Mouse (Mus musculus) C3H10T1/2 (cell line): ENCODE measurements around the gene Phf13. TPM values are rescaled to one million over a fixed set of nuclear protein-coding genes. Genes with fewer than 3 reads are reported as not detected.

Experiments
- polyA plus RNA-seq, 2 experiments: library from polyadenylated mRNA; unstranded; fragments of >200 nt; fragmentation: generic; extraction: Trizol; gene quantifications; one replicate each; pipeline ENCODE4 v1.2.1; 2012; ENCODE audit warnings: missing spikeins in 2 of 2

The Phf13 gene
- 10 to 100 TPM in 1 of 2 experiments, 1 to 10 TPM in 1; 5.6 to 19.0 TPM for polyA plus RNA-seq

GRCm38 (mm10) chr4:151996173-151996950, at the start of gene Phf13:
TSS of gene Phf13 (minus strand) at chr4:151996258.

DNA sequence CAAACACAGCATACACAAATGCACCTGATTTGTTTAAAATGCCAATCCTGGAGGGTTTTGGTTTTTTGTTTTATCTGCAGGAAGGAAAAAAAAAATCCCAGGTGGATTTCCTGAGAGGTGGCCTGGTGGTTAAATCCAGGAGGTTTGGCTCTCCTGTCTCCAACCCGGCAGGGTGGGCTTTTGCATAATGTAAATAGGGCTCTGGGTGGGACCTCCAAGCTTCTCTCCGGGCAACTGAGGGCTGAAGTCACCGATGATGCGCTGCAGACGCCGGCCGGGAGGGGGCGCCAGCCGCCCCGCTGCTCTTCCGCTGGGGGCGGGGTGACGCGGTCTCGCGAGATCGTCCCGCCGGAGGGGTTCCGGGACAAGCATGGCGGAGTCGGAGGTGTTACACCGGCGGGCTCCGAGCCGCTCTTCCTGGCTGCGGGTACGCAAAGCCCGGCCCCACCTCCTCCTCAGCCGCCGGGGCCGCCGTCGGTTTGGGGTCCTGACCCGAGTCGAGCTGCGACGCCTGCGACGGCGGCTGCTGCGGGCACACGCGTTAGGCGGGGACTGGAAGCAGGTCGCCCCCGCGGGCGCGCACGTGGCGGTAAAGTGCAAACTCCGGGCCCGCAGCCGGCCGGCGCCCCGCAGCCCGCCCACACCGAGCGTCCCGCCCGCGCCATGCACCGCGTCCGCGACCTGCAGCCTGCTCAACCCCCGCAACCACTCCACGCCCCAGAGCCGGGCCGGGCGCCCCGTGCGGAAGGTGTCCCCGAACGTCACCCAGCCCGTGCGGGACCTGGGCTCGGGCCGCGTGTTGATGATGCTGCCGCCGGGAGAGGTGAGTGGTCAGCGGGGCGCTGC, 43.1 kb upstream of the Phf13 start, which contains the start of gene Nol9:
Gene Nol9, plus strand, starts transcription at position 337 of the 846 bp plus-strand sequence.

DNA sequence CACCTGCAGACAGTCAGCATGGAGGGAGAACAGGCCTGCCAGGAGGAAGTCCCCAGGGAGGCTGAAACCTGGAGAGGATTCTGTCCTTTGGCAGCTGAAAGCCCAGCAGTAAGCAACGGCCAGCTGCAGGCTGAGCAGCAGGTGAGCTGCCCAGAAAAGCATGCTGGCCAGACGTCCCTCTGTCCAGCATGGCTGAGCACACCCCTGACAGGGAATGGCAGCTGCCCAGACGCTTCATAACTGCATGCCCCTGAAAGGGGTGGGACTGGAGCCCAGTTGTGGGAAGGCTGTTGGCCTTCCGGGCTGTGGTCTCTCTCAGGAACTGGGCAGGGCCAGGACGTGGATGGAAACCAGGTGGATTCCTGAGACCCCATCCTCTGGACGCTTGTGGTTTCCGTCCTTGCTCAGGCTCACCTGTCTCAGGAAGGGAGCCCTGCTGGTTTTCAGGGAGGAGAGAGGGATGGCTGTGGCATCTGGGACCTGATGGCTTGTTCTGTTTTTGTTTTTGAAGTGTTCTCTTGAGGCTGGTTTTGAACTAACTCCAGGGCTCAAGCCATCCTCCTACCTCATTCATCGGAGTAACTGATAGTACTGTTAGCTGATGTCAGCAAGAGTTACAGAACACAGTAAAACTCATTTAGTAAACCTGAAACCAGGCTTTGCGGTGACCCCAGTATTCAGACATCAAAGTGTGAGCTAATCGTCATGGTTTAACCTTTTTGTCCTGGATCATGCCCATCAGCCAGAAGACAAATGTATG, 42.3 kb upstream of the Phf13 start, which contains the start of gene Tas1r1:
Gene Tas1r1, minus strand, starts transcription at position 344 of the 760 bp plus-strand sequence.

GRCm38 (mm10) chr4:152027524-152027923, 31.5 kb upstream of the Phf13 start, which contains the start of gene Zbtb48:
TSS of gene Zbtb48 (minus strand) at chr4:152027671.

DNA sequence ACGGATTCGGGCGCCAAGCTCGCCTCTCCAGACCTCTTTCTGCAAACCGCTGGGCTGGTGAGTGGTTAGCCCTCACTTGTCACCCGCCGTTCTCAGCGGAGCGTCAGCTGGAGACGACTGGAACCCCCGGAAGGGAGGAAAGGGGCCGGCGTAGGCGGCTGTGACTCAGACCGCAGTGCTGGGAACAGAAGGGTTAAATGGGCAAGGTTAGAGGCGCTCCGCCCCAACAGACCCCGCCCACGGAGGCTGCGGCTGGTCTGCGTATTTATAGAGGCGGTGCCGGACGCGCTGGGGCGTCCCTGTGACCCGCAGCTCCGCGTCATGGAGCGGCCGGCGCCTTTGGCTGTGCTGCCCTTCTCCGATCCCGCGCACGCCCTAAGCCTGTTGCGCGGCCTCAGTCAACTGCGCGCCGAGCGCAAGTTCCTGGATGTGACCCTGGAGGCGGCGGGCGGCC, 12.6 kb upstream of the Phf13 start, which contains the start of gene Klhl21:
Gene Klhl21, plus strand, starts transcription at position 182 of the 454 bp plus-strand sequence.

DNA sequence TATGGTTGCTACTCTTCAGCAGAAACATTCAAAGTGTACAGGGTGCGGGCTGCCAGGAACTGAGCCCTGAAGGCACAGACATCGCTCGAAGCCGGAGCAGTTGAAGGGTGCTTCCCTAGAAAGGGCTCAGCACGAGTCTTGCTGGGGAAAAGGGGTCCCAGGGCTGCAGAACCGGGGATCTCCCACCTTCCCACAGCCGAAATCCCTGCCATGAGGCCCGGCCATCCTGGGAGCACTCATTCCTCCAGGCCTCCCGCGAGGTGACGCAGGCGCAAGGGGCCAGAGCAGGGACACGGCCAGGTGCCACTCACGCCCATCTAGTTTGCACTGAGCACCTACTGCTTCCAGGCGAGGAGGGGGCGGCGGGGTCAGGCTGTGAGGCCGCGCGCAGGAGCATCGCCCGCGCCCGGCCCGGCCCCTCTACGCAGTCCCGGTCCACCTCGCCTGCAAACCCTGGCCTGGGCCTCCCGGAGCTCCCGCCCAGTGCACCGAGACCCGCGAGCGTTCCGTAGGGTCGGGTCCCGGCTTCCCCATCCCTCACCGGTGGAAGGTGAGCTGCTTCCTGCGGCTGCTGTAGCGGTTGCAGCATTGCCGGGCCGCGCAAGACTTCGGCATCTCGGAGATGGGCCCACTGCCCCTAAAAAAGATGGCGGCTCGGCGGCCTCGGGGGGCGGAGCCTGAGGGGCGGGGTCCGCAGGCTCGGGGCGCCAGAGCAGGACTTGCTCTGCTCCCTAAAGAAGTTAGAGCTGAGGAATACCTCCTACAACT, 7.5 kb downstream of the Phf13 start, which contains the start of gene Thap3:
Gene Thap3, minus strand, starts transcription at position 656 of the 768 bp plus-strand sequence.

Other genes with a start within 250 kb of the Phf13 start
- gene Camta1, start 134.4 kb downstream of the Phf13 start, polyA plus RNA-seq, result 10 to 100 TPM; 31.9 to 35.1 TPM
- 10 to 100 TPM; 30.3 to 36.1 TPM for gene Dnajc11, start 62.6 kb downstream of the Phf13 start, polyA plus RNA-seq
- gene Thap3, start 7.3 kb downstream of the Phf13 start, polyA plus RNA-seq, result 10 to 100 TPM; 25.3 to 55.1 TPM
- 1 to 10 TPM; 4.6 to 7.4 TPM for gene Klhl21, start 12.5 kb upstream of the Phf13 start, polyA plus RNA-seq
- gene Zbtb48, start 31.4 kb upstream of the Phf13 start, polyA plus RNA-seq, result 1 to 10 TPM; 4.5 to 8.4 TPM
- under 1 TPM; 0.06 to 0.44 TPM for gene Tas1r1, start 42.3 kb upstream of the Phf13 start, polyA plus RNA-seq
- 10 to 100 TPM; 10.1 to 10.4 TPM for gene Nol9, start 43.1 kb upstream of the Phf13 start, polyA plus RNA-seq
- 10 to 100 TPM in 1 of 2 experiments, 1 to 10 TPM in 1; 3.5 to 37.6 TPM for gene Plekhg5, start 76.2 kb upstream of the Phf13 start, polyA plus RNA-seq
- 1 to 10 TPM in 1 of 2 experiments, under 1 TPM in 1; 0.04 to 8.1 TPM for gene Tnfrsf25, start 119.7 kb upstream of the Phf13 start, polyA plus RNA-seq
- gene Espn, start 156.1 kb upstream of the Phf13 start, polyA plus RNA-seq, result 1 to 10 TPM in 1 of 2 experiments, under 1 TPM in 1; 0.40 to 1.6 TPM
- gene Hes2, start 162.6 kb upstream of the Phf13 start, polyA plus RNA-seq, result not detected
- 100 to 1,000 TPM; 212 to 321 TPM for gene Acot7, start 181.9 kb upstream of the Phf13 start, polyA plus RNA-seq